Mouse (Mus musculus) left cerebral cortex, postnatal 10 days (tissue): ENCODE measurements around the gene Cyb561d1. TPM values are rescaled to one million over a fixed set of nuclear protein-coding genes. Genes with fewer than 3 reads are reported as not detected.

ENCODE experiments used
- total RNA-seq, 2 experiments: library from RNA; stranded (reverse); gene quantifications; 2 replicates each; pipeline ENCODE4 v1.2.3; 2021

The Cyb561d1 gene
- total RNA-seq, 2 experiments from 2014 or later = 11.0 to 12.7 TPM

Other genes starting within 250 kb of the Cyb561d1 start
- gene Gstm3, start 231.9 kb downstream of the Cyb561d1 start, total RNA-seq = not detected
- 1 to 10 TPM; 2.5 to 3.7 TPM for gene Gstm2, start 214.8 kb downstream of the Cyb561d1 start, total RNA-seq
- gene Gstm1, start 183.2 kb downstream of the Cyb561d1 start, total RNA-seq = 10 to 100 TPM; 54.5 to 67.8 TPM
- gene Gstm4, start 156.3 kb downstream of the Cyb561d1 start, total RNA-seq = 10 to 100 TPM; 13.2 to 13.5 TPM
- 10 to 100 TPM; 51.8 to 53.7 TPM for gene Ampd2, start 114.6 kb downstream of the Cyb561d1 start, total RNA-seq
- gene Gnat2, start 108.4 kb downstream of the Cyb561d1 start, total RNA-seq = not detected
- gene Gnai3, start 55.1 kb downstream of the Cyb561d1 start, total RNA-seq = 10 to 100 TPM; 46.6 to 50.9 TPM
- 10 to 100 TPM; 20.4 to 21.3 TPM for gene Gpr61, start 46.3 kb downstream of the Cyb561d1 start, total RNA-seq
- gene Amigo1, start 14.9 kb downstream of the Cyb561d1 start, total RNA-seq = 10 to 100 TPM; 36.4 to 38.5 TPM
- 10 to 100 TPM; 22.2 to 24.8 TPM for gene Atxn7l2, start 9.7 kb upstream of the Cyb561d1 start, total RNA-seq
- 1 to 10 TPM; 1.1 to 1.3 TPM for gene Sypl2, start 25.4 kb upstream of the Cyb561d1 start, total RNA-seq
- gene Psma5, start 55.7 kb upstream of the Cyb561d1 start, total RNA-seq = 10 to 100 TPM; 91.4 to 92.5 TPM
- 100 to 1,000 TPM; 176 to 177 TPM for gene Sort1, start 82.9 kb upstream of the Cyb561d1 start, total RNA-seq
- gene Mybphl, start 163.7 kb upstream of the Cyb561d1 start, total RNA-seq = not detected
- 1 to 10 TPM; 6.9 to 10.0 TPM for gene Psrc1, start 182.6 kb upstream of the Cyb561d1 start, total RNA-seq
- gene Celsr2, start 214.3 kb upstream of the Cyb561d1 start, total RNA-seq = 100 to 1,000 TPM; 168 to 169 TPM
- 100 to 1,000 TPM; 212 to 216 TPM for gene Sars, start 244.0 kb upstream of the Cyb561d1 start, total RNA-seq